Mouse (Mus musculus) cerebellum, adult 18-20 months (tissue): ENCODE data around the gene Fbxl7.

Experiments
- DNase-seq, 2 experiments: peaks; one replicate each; pipeline ENCODE4 v3.0.0; 2021

The Fbxl7 gene

GRCm38 (mm10) chr15:26804046-26804445 is 91.3 kb downstream of the Fbxl7 start:
- no peak for DNase-seq

GRCm38 (mm10) chr15:26799457-26800021 is 95.8 kb downstream of the Fbxl7 start:
- no peak for DNase-seq

GRCm38 (mm10) chr15:26795937-26796336 is 99.4 kb downstream of the Fbxl7 start:
- DNase-seq, result no peak

- DNase-seq, result peak in 1 of 2 experiments; percentile 1
Observed at GRCm38 (mm10) chr15:26795518-26795917, 99.9 kb downstream of the Fbxl7 start.

- DNase-seq, result no peak
Observed at GRCm38 (mm10) chr15:26787148-26787547, 108.2 kb downstream of the Fbxl7 start.

- DNase-seq, result no peak
Observed at GRCm38 (mm10) chr15:26780557-26780956, 114.8 kb downstream of the Fbxl7 start.

- DNase-seq, result no peak
Observed at GRCm38 (mm10) chr15:26779129-26779528, 116.3 kb downstream of the Fbxl7 start.

- DNase-seq, result no peak
Observed at GRCm38 (mm10) chr15:26775720-26776119, 119.7 kb downstream of the Fbxl7 start.

GRCm38 (mm10) chr15:26774895-26775294 is 120.5 kb downstream of the Fbxl7 start:
- no peak for DNase-seq

GRCm38 (mm10) chr15:26761651-26762050 is 133.7 kb downstream of the Fbxl7 start:
- no peak for DNase-seq

GRCm38 (mm10) chr15:26748484-26748883 is 146.9 kb downstream of the Fbxl7 start:
- DNase-seq, result no peak

GRCm38 (mm10) chr15:26732366-26732765 is 163.0 kb downstream of the Fbxl7 start:
- DNase-seq, result no peak

GRCm38 (mm10) chr15:26730760-26731159 is 164.6 kb downstream of the Fbxl7 start:
- peak; percentile 15 to 18 for DNase-seq

GRCm38 (mm10) chr15:26729341-26729740 is 166.0 kb downstream of the Fbxl7 start:
- DNase-seq, result peak; percentile 7 to 13

GRCm38 (mm10) chr15:26718390-26719036 is 176.9 kb downstream of the Fbxl7 start:
- no peak for DNase-seq

GRCm38 (mm10) chr15:26717952-26718351 is 177.4 kb downstream of the Fbxl7 start:
- no peak for DNase-seq

- DNase-seq, result no peak
Observed at GRCm38 (mm10) chr15:26716181-26716580, 179.2 kb downstream of the Fbxl7 start.

GRCm38 (mm10) chr15:26715635-26716034 is 179.7 kb downstream of the Fbxl7 start:
- no peak for DNase-seq

GRCm38 (mm10) chr15:26712271-26712670 is 183.1 kb downstream of the Fbxl7 start:
- no peak for DNase-seq

GRCm38 (mm10) chr15:26704966-26705365 is 190.4 kb downstream of the Fbxl7 start:
- no peak for DNase-seq

- no peak for DNase-seq
Observed at GRCm38 (mm10) chr15:26703156-26703840, 192.1 kb downstream of the Fbxl7 start.

GRCm38 (mm10) chr15:26701949-26702675 is 193.3 kb downstream of the Fbxl7 start:
- no peak for DNase-seq

GRCm38 (mm10) chr15:26693075-26693474 is 202.3 kb downstream of the Fbxl7 start:
- no peak for DNase-seq
